ENCODE assay signal across 8 mouse cellular contexts in the genomic region with DNA sequence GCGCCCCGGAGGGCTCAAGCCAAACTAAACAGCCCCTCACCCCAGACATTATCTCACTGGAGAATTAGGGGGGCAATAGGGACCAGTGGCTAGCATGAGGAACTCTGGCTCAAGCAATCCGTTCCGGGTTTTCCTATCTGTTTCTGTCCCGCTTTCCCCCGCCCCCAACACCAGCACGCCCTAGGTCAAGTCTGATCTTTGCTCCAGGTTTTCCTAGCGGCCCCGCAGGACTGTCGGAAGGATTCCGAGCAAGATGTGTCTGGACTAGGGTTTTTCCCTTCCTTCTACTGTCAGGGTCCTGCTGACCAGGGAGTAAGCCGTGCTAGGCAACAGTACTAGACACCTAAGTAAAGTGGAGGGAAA. TPM values are rescaled to one million over a fixed set of nuclear protein-coding genes. Genes with fewer than 3 reads are reported as not detected.
DNase-seq lines count a peak whose midpoint lies in the region; ATAC-seq and TF ChIP-seq lines count a peak whose summit lies in the region.

No protein-coding gene starts in this region.

- peaks cover 0 to 39% of the 10 kb centered on the region in 2 experiments; a peak in 3 of 4 replicates for H3K4me1 ChIP-seq in CH12.LX (ENCODE audit: control insufficient read depth in 1 of 2, insufficient read depth in 2 of 2)
- H3K4me1 ChIP-seq in lung, embryonic 14.5 days (ENCODE audit: insufficient read depth) = peaks cover 13% of the 10 kb centered on the region
- H3K4me1 ChIP-seq in olfactory bulb, adult 2 months (ENCODE audit: control insufficient read depth, insufficient read depth, low read length) = peaks cover 45% of the 10 kb centered on the region

- intact Hi-C loops in gastrocnemius, postnatal 36 days (cut with DNase I) = loop anchor here (5.0 kb wide), 1 partner anchor 42 kb away; the partner anchor contains the start of gene Pbxip1

- H3K79me2 ChIP-seq in CH12.LX (replicated peaks; ENCODE audit: control insufficient read depth, extremely low read depth, insufficient read depth, poor library complexity, severe bottlenecking) = peaks cover 9% of the 10 kb centered on the region; the same call in 1 of the 2 replicates

- peak; percentile 4 for ATAC-seq in lung, embryonic 14.5 days (ENCODE audit: insufficient read depth)

- peak overlapping the region; percentile 55 for H3K9ac ChIP-seq in CH12.LX (ENCODE audit: insufficient read depth, low read depth)
- H3K9ac ChIP-seq in lung, embryonic 14.5 days = peak overlapping the region; percentile 59

- H3K27ac ChIP-seq in CH12.LX (ENCODE audit: insufficient read depth, low read depth) = peak overlapping the region; percentile 96
- peak overlapping the region; percentile 87 for H3K27ac ChIP-seq in lung, embryonic 14.5 days (ENCODE audit: low read depth)
- H3K27ac ChIP-seq in olfactory bulb, adult 2 months (ENCODE audit: insufficient read depth, low read depth, low read length) = no peak overlapping the region

- H3K4me2 ChIP-seq in CH12.LX (ENCODE audit: insufficient read depth, low read depth, poor library complexity, severe bottlenecking) = peak overlapping the region; percentile 94
- H3K4me2 ChIP-seq in lung, embryonic 14.5 days = peak overlapping the region; percentile 100

- TF ChIP-seq EP300 in CH12.LX (IDR thresholded peaks at IDR 0.05; ENCODE audit: low read length) = no peak

- in situ Hi-C loops in CH12.LX (cut with MboI; ENCODE audit: low pct_ligation_motif_present, low pct_unique_long_range_greater_than_20kb, low sequenced_read_pairs) = no loop called here

- H3K9me3 ChIP-seq in CH12.LX (replicated peaks; ENCODE audit: low read length) = no peaks in the 10 kb centered on the region
- H3K9me3 ChIP-seq in lung, embryonic 14.5 days (ENCODE audit: low read depth, low read length) = no peaks in the 10 kb centered on the region

- TF ChIP-seq CTCF in CH12.LX (conservative IDR thresholded peaks at IDR 0.05 in 1 of 2, IDR thresholded peaks at IDR 0.05 in 1 of 2; ENCODE audit: low read depth in 2 of 2, low read length in 2 of 2) = no peak
- no peak for TF ChIP-seq CTCF in lung, embryonic 14.5 days (IDR thresholded peaks at IDR 0.05; ENCODE audit: low read depth)
- TF ChIP-seq CTCF in olfactory bulb, adult 2 months (IDR thresholded peaks at IDR 0.05; ENCODE audit: insufficient read depth, low read depth, low read length) = no peak

- DNase-seq in CH12.LX (ENCODE audit: extremely low read depth) (peak; percentile 81), adipocyte (ENCODE audit: low spot score) (peak; percentile 95)
- peak; percentile 95 for DNase-seq in embryo, embryonic 10.5 days (ENCODE audit: low spot score)
- DNase-seq in gastrocnemius, postnatal 36 days = peak; percentile 74 to 78
- peak; percentile 92 to 93 for DNase-seq in kidney, adult 8-10 months
- DNase-seq in lung, embryonic 14.5 days = peak; percentile 89
- DNase-seq in thymus, adult 18-20 months = no peak

- H3K36me3 ChIP-seq in CH12.LX (replicated peaks in 1 of 2; ENCODE audit: control insufficient read depth in 1 of 2, insufficient read depth in 1 of 2, low read length in 1 of 2) = peaks cover 8 to 15% of the 10 kb centered on the region in 2 experiments
- H3K36me3 ChIP-seq in lung, embryonic 14.5 days (ENCODE audit: insufficient read depth) = no peaks in the 10 kb centered on the region

- dilution Hi-C loops in CH12.LX (cut with MboI; ENCODE audit: extremely low pct_ligation_motif_present, extremely low pct_unique_long_range_greater_than_20kb, low sequenced_read_pairs) = no loop called here

- TF ChIP-seq POLR2A in CH12.LX (IDR thresholded peaks at IDR 0.05; ENCODE audit: low read depth, low read length) = no peak
- no peak for TF ChIP-seq POLR2A in olfactory bulb, adult 2 months (IDR thresholded peaks at IDR 0.05; ENCODE audit: insufficient read depth, low read depth, low read length)

- TF ChIP-seq RAD21 in CH12.LX (IDR thresholded peaks at IDR 0.05; ENCODE audit: low read depth, low read length) = no peak

- no peaks in the 10 kb centered on the region for H3K27me3 ChIP-seq in CH12.LX (replicated peaks)
- H3K27me3 ChIP-seq in lung, embryonic 14.5 days (ENCODE audit: insufficient read depth, low read length) = no peaks in the 10 kb centered on the region; the same call in 1 of the 2 replicates

- WGBS in lung, embryonic 14.5 days = under 1% methylated on average over 10 of the region's 12 CpGs
- under 1% methylated on average over 12 of the region's 12 CpGs for WGBS in olfactory bulb, adult 2 months

- peak overlapping the region; percentile 54 to 71 (median 58) for H3K4me3 ChIP-seq in CH12.LX (replicated peaks in 1 of 3; ENCODE audit: low read depth in 2 of 3, low read length in 2 of 3, poor library complexity in 1 of 3)
- peak overlapping the region; percentile 56 for H3K4me3 ChIP-seq in lung, embryonic 14.5 days (ENCODE audit: low read depth, low read length)
- peak overlapping the region; percentile 54; the same call in 1 of the 2 replicates for H3K4me3 ChIP-seq in olfactory bulb, adult 2 months (ENCODE audit: insufficient read depth, low read depth, low read length)

TF ChIP-seq in CH12.LX, 34 proteins besides CTCF, POLR2A, EP300 and RAD21 (continues in another document):
- TF ChIP-seq POLR2AphosphoS2 (IDR thresholded peaks at IDR 0.05; ENCODE audit: low read depth, low read length) = no peak
- no peak for TF ChIP-seq MAFK (IDR thresholded peaks at IDR 0.05; ENCODE audit: insufficient replicate concordance, low read length)
- no peak for TF ChIP-seq JUN (IDR thresholded peaks at IDR 0.05; ENCODE audit: insufficient read depth, low read depth, low read length)
- TF ChIP-seq TCF12 (IDR thresholded peaks at IDR 0.05; ENCODE audit: low read depth, low read length) = no peak
- no peak; the same call in 1 of the 2 replicates for TF ChIP-seq TBP (conservative IDR thresholded peaks at IDR 0.05; ENCODE audit: low read depth, low read length)
- no peak for TF ChIP-seq ZC3H11A (IDR thresholded peaks at IDR 0.05; ENCODE audit: low read depth, low read length)
- no peak for TF ChIP-seq MXI1 (IDR thresholded peaks at IDR 0.05; ENCODE audit: low read depth, low read length)
- no peak for TF ChIP-seq MYC (IDR thresholded peaks at IDR 0.05; ENCODE audit: low read depth, low read length)
- peak; percentile 35; the same call in 1 of the 2 replicates for TF ChIP-seq MEF2A (IDR thresholded peaks at IDR 0.05; ENCODE audit: borderline replicate concordance, low read depth, low read length)
- no peak for TF ChIP-seq SMC3 (IDR thresholded peaks at IDR 0.05; ENCODE audit: low read depth, low read length)
- TF ChIP-seq CHD2 (IDR thresholded peaks at IDR 0.05; ENCODE audit: low read length) = peak; percentile 83
- no peak; the same call in 1 of the 2 replicates for TF ChIP-seq MAX (IDR thresholded peaks at IDR 0.05; ENCODE audit: low read length)
- no peak for TF ChIP-seq NELFE (IDR thresholded peaks at IDR 0.05; ENCODE audit: low read depth, low read length)
- TF ChIP-seq UBTF (IDR thresholded peaks at IDR 0.05; ENCODE audit: low read depth, low read length) = no peak
- no peak for TF ChIP-seq ZMIZ1 (IDR thresholded peaks at IDR 0.05; ENCODE audit: low read depth, low read length)
- no peak for TF ChIP-seq PAX5 (IDR thresholded peaks at IDR 0.05; ENCODE audit: low read length)
- TF ChIP-seq NRF1 (IDR thresholded peaks at IDR 0.05; ENCODE audit: low read depth, low read length) = no peak
- no peak for TF ChIP-seq GABPA (IDR thresholded peaks at IDR 0.05; ENCODE audit: insufficient replicate concordance, low read depth, low read length)
- TF ChIP-seq IRF4 (IDR thresholded peaks at IDR 0.05; ENCODE audit: low read depth, low read length) = peak; percentile 4; the same call in 1 of the 2 replicates

RNA-seq across cellular contexts. Expression of gene Zbtb7b, which starts 0.3 kb away (rescaled TPM):
- total RNA-seq in CH12.LX (2012; rRNA removed) (31.6 and 34.2 TPM in 2 replicates), CH12.LX (2014; rRNA removed) (11.9 and 12.7 TPM in 2 replicates)
- 27.6 and 32.4 TPM in 2 replicates for polyA plus RNA-seq in CH12.LX (2012; ENCODE audit: insufficient read length, low read depth)
- 10 to 100 TPM; 23.4 to 24.5 TPM for total RNA-seq in gastrocnemius, postnatal 36 days (2021)
- 1.6 and 1.7 TPM in 2 replicates for polyA plus RNA-seq in lung, embryonic 14.5 days (2014; fragmentation: Nextera tagmentation; extraction: Ambion mirVana)
- polyA plus RNA-seq in olfactory bulb, adult 2 months (2012; ENCODE audit: insufficient read depth, insufficient read length, low replicate concordance, missing spikeins) = not detected in 2 replicates

RNA-seq across cellular contexts. Expression of gene Lenep, which starts 7.7 kb away (rescaled TPM):
- total RNA-seq in CH12.LX (2012; rRNA removed) (not detected in 2 replicates), CH12.LX (2014; rRNA removed) (not detected in 2 replicates)
- polyA plus RNA-seq in CH12.LX (2012; ENCODE audit: insufficient read length, low read depth) = not detected in 2 replicates
- total RNA-seq in gastrocnemius, postnatal 36 days (2021) = under 1 TPM in 1 of 2 experiments, not detected in 1; 0.25 TPM
- polyA plus RNA-seq in lung, embryonic 14.5 days (2014; fragmentation: Nextera tagmentation; extraction: Ambion mirVana) = 0.19 and 0.33 TPM in 2 replicates
- not detected in 2 replicates for polyA plus RNA-seq in olfactory bulb, adult 2 months (2012; ENCODE audit: insufficient read depth, insufficient read length, low replicate concordance, missing spikeins)

RNA-seq across cellular contexts. Expression of gene Flad1, which starts 16.8 kb away (rescaled TPM):
- 26.9 and 29.0 TPM in 2 replicates for total RNA-seq in CH12.LX (2012; rRNA removed)
- 28.7 and 31.1 TPM in 2 replicates for total RNA-seq in CH12.LX (2014; rRNA removed)
- 25.9 and 26.0 TPM in 2 replicates for polyA plus RNA-seq in CH12.LX (2012; ENCODE audit: insufficient read length, low read depth)
- 10 to 100 TPM; 36.7 to 43.6 TPM for total RNA-seq in gastrocnemius, postnatal 36 days (2021)
- polyA plus RNA-seq in lung, embryonic 14.5 days (2014; fragmentation: Nextera tagmentation; extraction: Ambion mirVana) = 18.1 and 18.2 TPM in 2 replicates
- polyA plus RNA-seq in olfactory bulb, adult 2 months (2012; ENCODE audit: insufficient read depth, insufficient read length, low replicate concordance, missing spikeins) = not detected in 2 replicates

RNA-seq across cellular contexts. Expression of gene Cks1b, which starts 23.3 kb away (rescaled TPM):
- 173 and 195 TPM in 2 replicates for total RNA-seq in CH12.LX (2012; rRNA removed)
- total RNA-seq in CH12.LX (2014; rRNA removed) = 224 and 268 TPM in 2 replicates
- polyA plus RNA-seq in CH12.LX (2012; ENCODE audit: insufficient read length, low read depth) = 200 and 270 TPM in 2 replicates
- 1 to 10 TPM; 3.4 to 4.8 TPM for total RNA-seq in gastrocnemius, postnatal 36 days (2021)
- polyA plus RNA-seq in lung, embryonic 14.5 days (2014; fragmentation: Nextera tagmentation; extraction: Ambion mirVana) = 655 and 692 TPM in 2 replicates
- not detected in 2 replicates for polyA plus RNA-seq in olfactory bulb, adult 2 months (2012; ENCODE audit: insufficient read depth, insufficient read length, low replicate concordance, missing spikeins)

RNA-seq across cellular contexts. Expression of gene Shc1, which starts 23.4 kb away (rescaled TPM):
- 23.1 and 24.2 TPM in 2 replicates for total RNA-seq in CH12.LX (2012; rRNA removed)
- 40.2 and 40.6 TPM in 2 replicates for total RNA-seq in CH12.LX (2014; rRNA removed)
- 32.1 and 32.3 TPM in 2 replicates for polyA plus RNA-seq in CH12.LX (2012; ENCODE audit: insufficient read length, low read depth)
- 10 to 100 TPM; 20.2 TPM for total RNA-seq in gastrocnemius, postnatal 36 days (2021)
- polyA plus RNA-seq in lung, embryonic 14.5 days (2014; fragmentation: Nextera tagmentation; extraction: Ambion mirVana) = 69.5 and 75.2 TPM in 2 replicates
- not detected in 2 replicates for polyA plus RNA-seq in olfactory bulb, adult 2 months (2012; ENCODE audit: insufficient read depth, insufficient read length, low replicate concordance, missing spikeins)

Comparison
In these comparisons a context has a peak if more than half of its experiments do, and no peak if none do; other contexts are left out.
1. DNase-seq: peak in CH12.LX (single experiment), adipocyte (single experiment), embryo, embryonic 10.5 days (single experiment), gastrocnemius, postnatal 36 days (2 of 2), kidney, adult 8-10 months (2 of 2) and lung, embryonic 14.5 days (single experiment); none in thymus, adult 18-20 months (0 of 2).
2. RNA of gene Zbtb7b, which starts 0.3 kb away (polyA plus RNA-seq): 27.6 to 32.4 TPM in CH12.LX; 1.6 to 1.7 TPM in lung, embryonic 14.5 days and not detected in olfactory bulb, adult 2 months; every median in the first group is over 10 times any median in the second.
3. RNA of gene Flad1, which starts 16.8 kb away (polyA plus RNA-seq): 25.9 to 26.0 TPM in CH12.LX and 18.1 to 18.2 TPM in lung, embryonic 14.5 days; not detected in olfactory bulb, adult 2 months; every median in the first group is over 10 times any median in the second.
4. Peak in every context shown above with its lines, with median percentiles within 50 percentile points of each other: H3K4me3 ChIP-seq.